Mouse (Mus musculus) heart, embryonic 13.5 days (tissue): ENCODE results near the gene Gm5134. TPM values are rescaled to one million over a fixed set of nuclear protein-coding genes. Genes with fewer than 3 reads are reported as not detected.

Source experiments
- ATAC-seq: fragments of 200-750 bp; cut with Nextera tagmentation; 2 replicates; pipeline ENCODE4 v1.8.0; 2017; ENCODE audit warnings: moderate TSS enrichment; ENCODE audit not compliant: insufficient number of reproducible peaks, low FRiP score, low TSS enrichment; ENCODE audit errors: extremely low read depth
- H3K27ac ChIP-seq: fragments of 300-500 bp; sonication (generic); replicated peaks from 2 replicates; pipeline ENCODE4 v1.5.1; 2015; ENCODE audit warnings: moderate library complexity, mild to moderate bottlenecking, inconsistent platforms
- H3K27me3 ChIP-seq: fragments of 300-500 bp; sonication (generic); replicated peaks from 2 replicates; pipeline ENCODE4 v1.6.1; 2015; ENCODE audit warnings: mild to moderate bottlenecking, inconsistent platforms
- H3K36me3 ChIP-seq: fragments of 300-500 bp; sonication (generic); 2 replicates; pipeline ENCODE4 v1.6.1; 2015; ENCODE audit warnings: mild to moderate bottlenecking, inconsistent platforms
- H3K4me1 ChIP-seq: fragments of 300-500 bp; sonication (generic); 2 replicates; pipeline ENCODE4 v1.6.1; 2015; ENCODE audit warnings: inconsistent platforms
- H3K4me2 ChIP-seq: fragments of 300-500 bp; sonication (generic); 2 replicates; pipeline ENCODE4 v1.6.1; 2015; ENCODE audit warnings: inconsistent platforms, mild to moderate bottlenecking, moderate library complexity
- H3K4me3 ChIP-seq: fragments of 300-500 bp; sonication (generic); 2 replicates; pipeline ENCODE4 v1.5.1; 2015; ENCODE audit warnings: moderate library complexity, mild to moderate bottlenecking, inconsistent platforms
- H3K9ac ChIP-seq: fragments of 300-500 bp; sonication (generic); 2 replicates; pipeline ENCODE4 v1.6.1; 2015; ENCODE audit warnings: inconsistent platforms, mild to moderate bottlenecking, moderate library complexity
- H3K9me3 ChIP-seq: fragments of 300-500 bp; sonication (generic); 2 replicates; pipeline ENCODE4 v1.6.1; 2016; ENCODE audit warnings: inconsistent platforms
- WGBS: fragments of 180-500 bp; shearing (Covaris S2); methylation state at CpG from one replicate; pipeline ENCODE4 v1.1.7; 2015; ENCODE audit warnings: mixed read lengths; 5-methylcytosine and 5-hydroxymethylcytosine counted together
- polyA plus RNA-seq: library from polyadenylated mRNA; unstranded; fragments of >200 nt; fragmentation: Nextera tagmentation; extraction: Ambion mirVana; gene quantifications from 2 replicates; pipeline ENCODE4 v1.2.1, GENCODE M21; 2015

The Gm5134 gene
- polyA plus RNA-seq = not detected in 2 replicates

GRCm38 (mm10) chr10:75954381-75954811, at the start of gene Gm5134:
Gene Gm5134 (plus strand): TSS chr10:75954514.
- Histone ChIP-seq H3K27me3 (peaks cover 43% of the 10 kb centered on the region), H3K27ac (no peak within 1 kb of the TSS), H3K9ac (peak within 1 kb of the TSS; percentile 42; the same call in 1 of the 2 replicates), H3K36me3 (no peaks in the 10 kb centered on the region), H3K4me2 (peak within 1 kb of the TSS; percentile 66), H3K9me3 (no peaks in the 10 kb centered on the region), H3K4me3 (peak within 1 kb of the TSS; percentile 40), H3K4me1 (peaks cover 19% of the 10 kb centered on the region)
- no peak for ATAC-seq
- WGBS = 17% methylated on average over 20 of the region's 20 CpGs

DNA sequence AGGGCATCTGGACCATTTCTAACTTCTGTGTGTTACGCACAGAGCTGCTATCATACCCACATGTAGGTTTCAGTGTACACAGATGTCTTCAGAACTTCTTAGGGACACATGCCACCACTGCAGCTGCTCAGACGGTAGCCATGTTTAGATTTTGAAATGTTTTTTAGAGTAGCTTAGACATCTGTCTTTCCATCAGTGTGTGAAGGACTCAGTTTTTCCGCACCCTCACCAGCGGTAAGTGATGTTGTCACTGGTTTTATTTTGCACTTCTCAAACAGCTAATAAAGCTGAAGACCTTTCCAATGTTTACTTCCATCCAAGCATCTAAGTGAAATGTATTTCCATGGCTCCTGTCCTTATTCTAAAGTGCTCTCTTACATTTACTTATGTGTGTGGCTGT, 47.4 kb upstream of the Gm5134 start:
- Histone ChIP-seq H3K4me3 (no peak overlapping the region), H3K27ac (no peak overlapping the region), H3K4me1 (no peaks in the 10 kb centered on the region), H3K9ac (no peak overlapping the region), H3K36me3 (peaks cover 98% of the 10 kb centered on the region), H3K4me2 (no peak overlapping the region), H3K9me3 (no peaks in the 10 kb centered on the region), H3K27me3 (no peaks in the 10 kb centered on the region)
- ATAC-seq = no peak
- WGBS = 93% methylated on average over 4 of the region's 4 CpGs

DNA sequence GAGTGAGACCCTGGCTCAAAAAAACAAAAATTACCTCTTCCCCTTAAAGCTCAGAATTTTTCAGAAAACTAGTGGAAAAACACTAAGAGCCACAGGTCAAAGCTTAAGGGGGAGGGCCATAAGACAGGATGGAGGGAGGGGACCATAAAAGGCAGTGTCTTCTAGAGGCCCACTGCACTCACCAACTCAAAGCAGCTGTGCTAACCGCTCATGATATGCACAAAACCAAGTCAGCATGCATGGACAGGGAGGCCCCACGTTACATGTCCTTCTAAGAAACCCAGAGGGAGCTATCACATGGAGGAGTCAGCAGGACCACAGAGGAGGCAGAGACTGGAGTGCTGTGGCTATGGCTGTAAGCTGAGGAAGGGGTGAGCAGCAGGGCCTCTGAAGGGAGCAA, 43.6 kb upstream of the Gm5134 start:
- H3K4me1 ChIP-seq = peaks cover 21% of the 10 kb centered on the region
- 84% methylated on average over 2 of the region's 2 CpGs for WGBS
- H3K4me3 ChIP-seq = no peak overlapping the region
- H3K4me2 ChIP-seq = no peak overlapping the region
- no peak for ATAC-seq
- H3K27me3 ChIP-seq = no peaks in the 10 kb centered on the region
- H3K9ac ChIP-seq = no peak overlapping the region
- peaks cover 92% of the 10 kb centered on the region for H3K36me3 ChIP-seq
- H3K9me3 ChIP-seq = no peaks in the 10 kb centered on the region
- no peak overlapping the region for H3K27ac ChIP-seq

DNA sequence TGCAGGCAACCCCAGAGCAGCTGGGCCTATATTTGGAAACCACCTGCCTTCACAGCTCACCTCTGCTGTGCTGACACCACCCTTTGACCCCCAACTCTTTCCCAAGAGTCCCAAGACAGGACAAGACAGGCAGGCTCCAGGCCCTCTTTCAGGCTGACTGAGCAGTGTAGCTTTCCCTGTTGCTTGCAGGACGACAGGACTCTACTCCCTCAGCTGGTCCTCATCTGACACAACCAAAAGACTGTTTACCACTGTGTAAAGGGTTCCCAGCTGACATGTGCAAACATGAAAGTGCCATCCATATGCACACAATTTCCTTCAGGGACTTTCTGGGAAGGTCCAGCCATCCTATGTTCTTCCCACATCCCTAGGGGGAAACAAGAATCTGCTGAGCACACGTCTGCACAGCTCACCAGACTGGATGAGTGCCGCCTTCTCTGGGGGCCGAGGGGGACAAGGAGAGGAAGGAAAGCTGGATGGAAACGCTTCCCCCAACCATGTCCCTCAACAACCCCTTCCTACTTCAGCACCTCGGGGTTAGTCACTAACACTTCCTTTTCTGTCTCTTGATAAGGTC, 41.2 kb upstream of the Gm5134 start:
- Histone ChIP-seq H3K4me1 (peaks cover 27% of the 10 kb centered on the region), H3K9me3 (no peaks in the 10 kb centered on the region), H3K9ac (0 out of 2 replicates have a peak overlapping the region, but pooled peaks have one; percentile 2), H3K36me3 (peaks cover 88% of the 10 kb centered on the region), H3K4me2 (no peak overlapping the region), H3K4me3 (no peak overlapping the region), H3K27me3 (no peaks in the 10 kb centered on the region), H3K27ac (no peak overlapping the region)
- 35% methylated on average over 6 of the region's 6 CpGs for WGBS
- no peak for ATAC-seq

DNA sequence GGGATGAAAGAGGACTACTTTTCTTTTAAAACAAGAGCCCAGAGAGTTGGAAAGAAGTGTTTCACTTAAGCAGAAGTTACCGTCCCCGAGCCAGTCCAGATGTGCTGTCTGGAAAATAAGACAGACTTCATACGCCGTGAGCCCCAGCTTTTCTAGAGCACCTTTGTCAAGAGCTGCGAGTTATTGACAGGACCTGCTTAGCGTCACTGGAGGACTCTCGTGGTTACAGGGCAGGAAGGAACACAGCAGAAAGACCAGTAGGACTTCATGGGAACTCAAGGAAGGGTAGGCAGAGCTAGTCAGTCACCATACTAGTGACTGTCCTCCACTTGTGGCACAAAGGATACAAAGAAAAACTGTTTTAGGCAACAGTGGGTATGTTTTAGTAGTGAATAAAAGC, 38.8 kb upstream of the Gm5134 start:
- peaks cover 78% of the 10 kb centered on the region for H3K36me3 ChIP-seq
- no peak overlapping the region for H3K27ac ChIP-seq
- ATAC-seq = no peak
- no peak overlapping the region for H3K4me3 ChIP-seq
- H3K9ac ChIP-seq = no peak overlapping the region
- H3K9me3 ChIP-seq = no peaks in the 10 kb centered on the region
- H3K27me3 ChIP-seq = no peaks in the 10 kb centered on the region
- 41% methylated on average over 7 of the region's 7 CpGs for whole genome bisulfite sequencing
- H3K4me2 ChIP-seq = no peak overlapping the region
- H3K4me1 ChIP-seq = peaks cover 52% of the 10 kb centered on the region

DNA sequence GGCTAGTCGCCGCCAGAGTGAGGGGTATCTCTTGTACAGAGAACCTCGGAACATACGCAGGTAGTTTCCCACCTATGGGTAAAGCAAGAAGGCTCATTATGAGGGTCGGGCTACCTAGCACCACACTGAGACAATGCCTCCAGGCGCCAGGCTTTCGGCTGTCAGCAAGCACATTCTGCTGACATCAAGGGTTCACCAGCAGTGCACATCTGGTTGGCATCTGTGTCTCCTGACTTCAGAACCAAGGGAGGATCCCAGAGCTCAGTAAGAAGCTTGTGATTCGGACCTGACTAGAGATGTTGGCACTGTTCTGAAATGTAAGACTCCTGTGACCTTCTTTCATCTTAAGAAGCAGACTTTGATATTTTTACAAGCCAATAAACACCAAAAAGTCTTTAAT, 37.5 kb upstream of the Gm5134 start:
- Histone ChIP-seq H3K27ac (no peak overlapping the region), H3K36me3 (peaks cover 65% of the 10 kb centered on the region), H3K4me1 (peaks cover 52% of the 10 kb centered on the region), H3K9me3 (no peaks in the 10 kb centered on the region), H3K27me3 (no peaks in the 10 kb centered on the region), H3K4me2 (no peak overlapping the region), H3K4me3 (no peak overlapping the region), H3K9ac (no peak overlapping the region)
- WGBS = 80% methylated on average over 8 of the region's 8 CpGs
- ATAC-seq = no peak

- H3K36me3 ChIP-seq = peaks cover 59% of the 10 kb centered on the region
- no peaks in the 10 kb centered on the region for H3K9me3 ChIP-seq
- H3K9ac ChIP-seq = no peak overlapping the region
- H3K27me3 ChIP-seq = no peaks in the 10 kb centered on the region
- H3K4me2 ChIP-seq = no peak overlapping the region
- H3K27ac ChIP-seq = no peak overlapping the region
- ATAC-seq = no peak
- H3K4me3 ChIP-seq = no peak overlapping the region
- WGBS = 82% methylated on average over 5 of the region's 5 CpGs
- H3K4me1 ChIP-seq = peaks cover 53% of the 10 kb centered on the region
Measured at GRCm38 (mm10) chr10:75919026-75919425, 35.3 kb upstream of the Gm5134 start.

- H3K27me3 ChIP-seq = no peaks in the 10 kb centered on the region
- peak; percentile 82 for ATAC-seq
- H3K4me2 ChIP-seq = peak within 1 kb of the TSS; percentile 80
- peaks cover 38% of the 10 kb centered on the region for H3K4me1 ChIP-seq
- under 1% methylated on average over 76 of the region's 76 CpGs for WGBS
- H3K9me3 ChIP-seq = no peaks in the 10 kb centered on the region
- peak within 1 kb of the TSS; percentile 84 for H3K4me3 ChIP-seq
- peaks cover 53% of the 10 kb centered on the region for H3K36me3 ChIP-seq
- peak within 1 kb of the TSS; percentile 90 for H3K9ac ChIP-seq
- peak within 1 kb of the TSS; percentile 93 for H3K27ac ChIP-seq
Measured at GRCm38 (mm10) chr10:75921026-75921725, 33.1 kb upstream of the Gm5134 start, which contains the start of gene Smarcb1. Gene Smarcb1 (minus strand): TSS chr10:75921617.

DNA sequence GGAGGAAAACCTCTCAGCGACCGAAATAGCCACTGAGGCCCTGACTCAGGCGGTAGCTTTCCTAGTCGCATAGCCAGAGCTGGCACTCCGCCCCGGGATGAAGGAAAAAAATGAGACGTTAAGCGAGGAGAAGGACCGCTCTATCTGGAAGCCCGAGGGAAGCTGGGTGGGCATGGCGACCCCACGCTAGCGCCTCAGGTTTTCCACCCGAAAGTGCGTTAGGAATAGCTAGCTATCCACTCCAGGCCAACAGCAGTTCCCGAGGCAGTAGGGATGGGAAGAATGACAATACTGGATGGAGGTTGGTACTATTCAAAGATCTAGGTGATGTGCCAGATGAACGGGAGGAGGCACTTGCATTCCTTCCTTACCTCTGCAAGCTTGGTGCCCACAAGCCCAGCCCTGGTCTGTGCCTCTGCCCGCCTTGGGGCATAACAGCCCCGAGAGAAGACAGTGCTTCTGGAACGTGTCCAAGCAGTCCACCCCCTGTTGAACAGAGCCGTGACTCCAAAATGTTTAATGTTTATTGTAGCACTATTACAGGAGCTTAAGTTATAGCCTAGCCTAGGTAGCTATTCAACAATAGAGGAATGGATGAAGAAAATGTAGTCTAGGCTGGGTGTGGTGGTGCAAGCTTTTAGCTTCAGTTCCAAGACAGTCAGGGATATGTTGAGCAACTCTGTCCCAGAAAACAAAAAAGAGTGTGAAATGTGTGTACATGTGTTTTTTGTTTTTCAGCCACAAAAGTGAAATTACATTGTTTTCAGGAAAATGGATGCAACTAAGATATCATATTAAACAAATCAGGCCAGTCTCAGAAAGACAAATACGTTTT, 32.4 kb upstream of the Gm5134 start:
- ATAC-seq = no peak
- WGBS = 3% methylated on average over 22 of the region's 22 CpGs

GRCm38 (mm10) chr10:75924324-75924723, 30.0 kb upstream of the Gm5134 start:
- no peak overlapping the region for H3K4me3 ChIP-seq
- H3K4me2 ChIP-seq = no peak overlapping the region
- H3K9ac ChIP-seq = no peak overlapping the region
- WGBS = 48% methylated on average over 2 of the region's 2 CpGs
- peaks cover 25% of the 10 kb centered on the region for H3K4me1 ChIP-seq
- no peak overlapping the region for H3K27ac ChIP-seq
- H3K27me3 ChIP-seq = peaks cover 4% of the 10 kb centered on the region; the same call in 1 of the 2 replicates
- no peaks in the 10 kb centered on the region for H3K9me3 ChIP-seq
- ATAC-seq = no peak
- H3K36me3 ChIP-seq = peaks cover 48% of the 10 kb centered on the region

More for the DNA sequence above, 32.4 kb upstream of the Gm5134 start:
- Histone ChIP-seq H3K4me1 (peaks cover 37% of the 10 kb centered on the region), H3K27ac (peak overlapping the region; percentile 93), H3K9me3 (no peaks in the 10 kb centered on the region), H3K36me3 (peaks cover 53% of the 10 kb centered on the region), H3K9ac (peak overlapping the region; percentile 90), H3K4me3 (peak overlapping the region; percentile 84), H3K27me3 (no peaks in the 10 kb centered on the region), H3K4me2 (peak overlapping the region; percentile 80)

- Histone ChIP-seq H3K9me3 (no peaks in the 10 kb centered on the region), H3K4me1 (peaks cover 27% of the 10 kb centered on the region), H3K4me2 (no peak overlapping the region), H3K36me3 (peaks cover 47% of the 10 kb centered on the region), H3K27me3 (peaks cover 15% of the 10 kb centered on the region), H3K9ac (no peak overlapping the region), H3K4me3 (no peak overlapping the region), H3K27ac (no peak overlapping the region)
- WGBS = 61% methylated on average over 13 of the region's 13 CpGs
- no peak for ATAC-seq
Measured at GRCm38 (mm10) chr10:75926396-75926795, 27.9 kb upstream of the Gm5134 start.
